Mouse (Mus musculus): ENCODE data around the gene Slc15a5. TPM values are rescaled to one million over a fixed set of nuclear protein-coding genes. Genes with fewer than 3 reads are reported as not detected.

The Slc15a5 gene
- polyA plus RNA-seq (2015; fragmentation: Nextera tagmentation; extraction: Ambion mirVana), result not detected in 2 replicates

GRCm38 (mm10) chr6:138079816-138080215 lies at the start of gene Slc15a5:
Gene Slc15a5, minus strand, starts transcription at chr6:138079916.
- Histone ChIP-seq H3K4me2 (ENCODE audit: low read depth, low read length) (no peak within 1 kb of the TSS), H3K4me1 (ENCODE audit: control insufficient read depth, insufficient read depth, low read length) (no peaks in the 10 kb centered on the region; the same call in 1 of the 2 replicates), H3K27me3 (replicated peaks; ENCODE audit: control insufficient read depth, insufficient read depth, low read length) (no peaks in the 10 kb centered on the region), H3K9ac (ENCODE audit: low read depth, low read length) (no peak within 1 kb of the TSS), H3K27ac (ENCODE audit: low read length) (no peak within 1 kb of the TSS), H3K9me3 (ENCODE audit: control insufficient read depth, low read length) (no peaks in the 10 kb centered on the region), H3K4me3 (ENCODE audit: low read length) (no peak within 1 kb of the TSS), H3K36me3 (ENCODE audit: control insufficient read depth, insufficient read depth, low read length) (no peaks in the 10 kb centered on the region)
- no peak for ATAC-seq
- WGBS, result 91% methylated on average over 4 of the region's 4 CpGs

- H3K36me3 ChIP-seq (ENCODE audit: control insufficient read depth, insufficient read depth, low read length), result no peaks in the 10 kb centered on the region
- no peak overlapping the region for H3K4me2 ChIP-seq (ENCODE audit: low read depth, low read length)
- H3K4me3 ChIP-seq (ENCODE audit: low read length), result no peak overlapping the region
- 67% methylated on average over 10 of the region's 10 CpGs for WGBS
- no peaks in the 10 kb centered on the region for H3K27me3 ChIP-seq (replicated peaks; ENCODE audit: control insufficient read depth, insufficient read depth, low read length)
- no peak overlapping the region for H3K9ac ChIP-seq (ENCODE audit: low read depth, low read length)
- no peak overlapping the region for H3K27ac ChIP-seq (ENCODE audit: low read length)
- no peaks in the 10 kb centered on the region for H3K4me1 ChIP-seq (ENCODE audit: control insufficient read depth, insufficient read depth, low read length)
- H3K9me3 ChIP-seq (ENCODE audit: control insufficient read depth, low read length), result no peaks in the 10 kb centered on the region
- no peak for ATAC-seq
These were observed 48.9 kb upstream of the Slc15a5 start for GRCm38 (mm10) chr6:138128392-138129335.

- H3K36me3 ChIP-seq (ENCODE audit: control insufficient read depth, insufficient read depth, low read length), result no peaks in the 10 kb centered on the region
- WGBS, result 87% methylated on average over 3 of the region's 3 CpGs
- H3K4me3 ChIP-seq (ENCODE audit: low read length), result no peak overlapping the region
- no peak for ATAC-seq
- no peaks in the 10 kb centered on the region for H3K9me3 ChIP-seq (ENCODE audit: control insufficient read depth, low read length)
- H3K9ac ChIP-seq (ENCODE audit: low read depth, low read length), result no peak overlapping the region
- H3K27me3 ChIP-seq (replicated peaks; ENCODE audit: control insufficient read depth, insufficient read depth, low read length), result no peaks in the 10 kb centered on the region
- H3K4me1 ChIP-seq (ENCODE audit: control insufficient read depth, insufficient read depth, low read length), result no peaks in the 10 kb centered on the region
- H3K27ac ChIP-seq (ENCODE audit: low read length), result no peak overlapping the region
- H3K4me2 ChIP-seq (ENCODE audit: low read depth, low read length), result no peak overlapping the region
These were observed 37.8 kb upstream of the Slc15a5 start for GRCm38 (mm10) chr6:138117496-138117895.

- 0 out of 2 replicates have a peak overlapping the region, but pooled peaks have one; percentile 16 for H3K27ac ChIP-seq (ENCODE audit: low read length)
- H3K9me3 ChIP-seq (ENCODE audit: control insufficient read depth, low read length), result no peaks in the 10 kb centered on the region
- no peaks in the 10 kb centered on the region for H3K36me3 ChIP-seq (ENCODE audit: control insufficient read depth, insufficient read depth, low read length)
- peak; percentile 88 for ATAC-seq
- H3K27me3 ChIP-seq (replicated peaks; ENCODE audit: control insufficient read depth, insufficient read depth, low read length), result no peaks in the 10 kb centered on the region
- H3K4me2 ChIP-seq (ENCODE audit: low read depth, low read length), result no peak overlapping the region
- no peak overlapping the region for H3K4me3 ChIP-seq (ENCODE audit: low read length)
- no peak overlapping the region for H3K9ac ChIP-seq (ENCODE audit: low read depth, low read length)
- H3K4me1 ChIP-seq (ENCODE audit: control insufficient read depth, insufficient read depth, low read length), result peaks cover 3% of the 10 kb centered on the region; the same call in 1 of the 2 replicates
These were observed 24.8 kb upstream of the Slc15a5 start for GRCm38 (mm10) chr6:138104559-138104958.

DNA sequence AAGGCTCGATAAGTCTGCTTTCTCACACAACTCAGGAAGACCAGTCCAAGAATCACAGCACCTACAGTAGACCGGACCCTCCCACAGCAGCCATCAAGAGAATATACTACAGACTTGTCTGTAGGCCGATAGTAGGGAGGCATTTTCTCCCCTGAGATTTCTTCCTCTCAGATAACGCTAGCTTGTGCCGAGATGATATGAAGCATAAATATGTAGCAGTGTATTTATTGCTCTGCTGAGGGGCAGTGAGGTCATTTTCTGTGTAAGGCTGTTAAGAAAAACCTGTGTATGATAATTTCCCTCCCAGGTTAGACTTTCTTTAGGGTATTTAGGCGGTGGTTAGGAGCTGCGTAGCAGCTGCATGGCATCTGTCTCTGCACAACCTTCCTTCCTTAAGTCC lies 23.2 kb upstream of the Slc15a5 start:
- WGBS, result 52% methylated on average over 7 of the region's 7 CpGs

DNA sequence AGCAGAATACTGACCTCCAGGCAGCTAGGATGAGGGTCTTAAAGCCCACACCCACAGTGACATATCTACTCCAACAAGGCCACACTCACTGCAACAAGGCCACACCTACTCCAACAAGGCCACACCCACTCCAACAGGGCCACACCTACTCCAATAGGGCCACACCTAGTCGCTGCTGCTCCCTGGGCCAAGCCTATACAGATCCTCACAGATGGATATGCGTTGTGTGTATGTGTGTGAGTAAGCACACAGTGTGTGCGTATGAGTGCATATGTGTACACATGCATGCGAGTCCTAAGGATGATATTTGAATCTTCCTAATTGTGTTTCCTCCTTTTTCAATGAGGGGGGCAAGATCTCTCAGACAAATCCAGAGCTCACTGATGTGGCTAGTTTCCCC lies 22.1 kb upstream of the Slc15a5 start:
- Histone ChIP-seq H3K4me3 (ENCODE audit: low read length) (no peak overlapping the region), H3K4me1 (ENCODE audit: control insufficient read depth, insufficient read depth, low read length) (peaks cover 3% of the 10 kb centered on the region; the same call in 1 of the 2 replicates), H3K4me2 (ENCODE audit: low read depth, low read length) (no peak overlapping the region), H3K9me3 (ENCODE audit: control insufficient read depth, low read length) (no peaks in the 10 kb centered on the region), H3K27me3 (replicated peaks; ENCODE audit: control insufficient read depth, insufficient read depth, low read length) (no peaks in the 10 kb centered on the region), H3K9ac (ENCODE audit: low read depth, low read length) (no peak overlapping the region), H3K27ac (ENCODE audit: low read length) (no peak overlapping the region), H3K36me3 (ENCODE audit: control insufficient read depth, insufficient read depth, low read length) (no peaks in the 10 kb centered on the region)
- whole genome bisulfite sequencing, result 87% methylated on average over 4 of the region's 4 CpGs
- peak; percentile 36; the same call in 1 of the 2 replicates for ATAC-seq

More for the DNA sequence above, 23.2 kb upstream of the Slc15a5 start:
- H3K9me3 ChIP-seq (ENCODE audit: control insufficient read depth, low read length), result no peaks in the 10 kb centered on the region
- H3K4me2 ChIP-seq (ENCODE audit: low read depth, low read length), result no peak overlapping the region
- no peak overlapping the region for H3K4me3 ChIP-seq (ENCODE audit: low read length)
- H3K27me3 ChIP-seq (replicated peaks; ENCODE audit: control insufficient read depth, insufficient read depth, low read length), result no peaks in the 10 kb centered on the region
- H3K36me3 ChIP-seq (ENCODE audit: control insufficient read depth, insufficient read depth, low read length), result no peaks in the 10 kb centered on the region
- peak; percentile 72 for ATAC-seq
- no peak overlapping the region for H3K27ac ChIP-seq (ENCODE audit: low read length)
- H3K9ac ChIP-seq (ENCODE audit: low read depth, low read length), result no peak overlapping the region
- H3K4me1 ChIP-seq (ENCODE audit: control insufficient read depth, insufficient read depth, low read length), result peaks cover 3% of the 10 kb centered on the region; the same call in 1 of the 2 replicates

GRCm38 (mm10) chr6:138099646-138100045 lies 19.9 kb upstream of the Slc15a5 start:
- Histone ChIP-seq H3K4me1 (ENCODE audit: control insufficient read depth, insufficient read depth, low read length) (no peaks in the 10 kb centered on the region; the same call in 1 of the 2 replicates), H3K4me2 (ENCODE audit: low read depth, low read length) (no peak overlapping the region), H3K27ac (ENCODE audit: low read length) (no peak overlapping the region), H3K9ac (ENCODE audit: low read depth, low read length) (no peak overlapping the region), H3K27me3 (replicated peaks; ENCODE audit: control insufficient read depth, insufficient read depth, low read length) (no peaks in the 10 kb centered on the region), H3K4me3 (ENCODE audit: low read length) (no peak overlapping the region), H3K9me3 (ENCODE audit: control insufficient read depth, low read length) (no peaks in the 10 kb centered on the region), H3K36me3 (ENCODE audit: control insufficient read depth, insufficient read depth, low read length) (no peaks in the 10 kb centered on the region)
- no peak for ATAC-seq
- WGBS, result 70% methylated on average over 3 of the region's 3 CpGs

GRCm38 (mm10) chr6:138095060-138095459 lies 15.3 kb upstream of the Slc15a5 start:
- Histone ChIP-seq H3K9ac (ENCODE audit: low read depth, low read length) (no peak overlapping the region), H3K36me3 (ENCODE audit: control insufficient read depth, insufficient read depth, low read length) (no peaks in the 10 kb centered on the region), H3K4me3 (ENCODE audit: low read length) (no peak overlapping the region), H3K9me3 (ENCODE audit: control insufficient read depth, low read length) (no peaks in the 10 kb centered on the region), H3K27me3 (replicated peaks; ENCODE audit: control insufficient read depth, insufficient read depth, low read length) (no peaks in the 10 kb centered on the region), H3K27ac (ENCODE audit: low read length) (no peak overlapping the region), H3K4me1 (ENCODE audit: control insufficient read depth, insufficient read depth, low read length) (peaks cover 3% of the 10 kb centered on the region; the same call in 1 of the 2 replicates), H3K4me2 (ENCODE audit: low read depth, low read length) (no peak overlapping the region)
- ATAC-seq, result no peak
- 75% methylated on average over 3 of the region's 3 CpGs for WGBS

- ATAC-seq, result peak; percentile 75
- Histone ChIP-seq H3K4me1 (ENCODE audit: control insufficient read depth, insufficient read depth, low read length) (peaks cover 3% of the 10 kb centered on the region; the same call in 1 of the 2 replicates), H3K4me3 (ENCODE audit: low read length) (no peak overlapping the region), H3K27me3 (replicated peaks; ENCODE audit: control insufficient read depth, insufficient read depth, low read length) (no peaks in the 10 kb centered on the region), H3K4me2 (ENCODE audit: low read depth, low read length) (peak overlapping the region; percentile 33; the same call in 1 of the 2 replicates), H3K27ac (ENCODE audit: low read length) (peak overlapping the region; percentile 17; the same call in 1 of the 2 replicates), H3K36me3 (ENCODE audit: control insufficient read depth, insufficient read depth, low read length) (no peaks in the 10 kb centered on the region), H3K9me3 (ENCODE audit: control insufficient read depth, low read length) (no peaks in the 10 kb centered on the region), H3K9ac (ENCODE audit: low read depth, low read length) (no peak overlapping the region)
- 64% methylated on average over 7 of the region's 7 CpGs for WGBS
These were observed 12.7 kb upstream of the Slc15a5 start for GRCm38 (mm10) chr6:138092432-138092831.

All from intestine, embryonic 16.5 days (tissue).